Mouse (Mus musculus) monocyte, adult 2 months (primary cell): ENCODE results near the gene S100z.

Source experiments
- DNase-seq, 2 experiments: peaks; one replicate each; pipeline ENCODE4 v3.0.0; 2022; ENCODE audit warnings: low spot score in 2 of 2, low read depth in 1 of 2

S100z gene

DNA sequence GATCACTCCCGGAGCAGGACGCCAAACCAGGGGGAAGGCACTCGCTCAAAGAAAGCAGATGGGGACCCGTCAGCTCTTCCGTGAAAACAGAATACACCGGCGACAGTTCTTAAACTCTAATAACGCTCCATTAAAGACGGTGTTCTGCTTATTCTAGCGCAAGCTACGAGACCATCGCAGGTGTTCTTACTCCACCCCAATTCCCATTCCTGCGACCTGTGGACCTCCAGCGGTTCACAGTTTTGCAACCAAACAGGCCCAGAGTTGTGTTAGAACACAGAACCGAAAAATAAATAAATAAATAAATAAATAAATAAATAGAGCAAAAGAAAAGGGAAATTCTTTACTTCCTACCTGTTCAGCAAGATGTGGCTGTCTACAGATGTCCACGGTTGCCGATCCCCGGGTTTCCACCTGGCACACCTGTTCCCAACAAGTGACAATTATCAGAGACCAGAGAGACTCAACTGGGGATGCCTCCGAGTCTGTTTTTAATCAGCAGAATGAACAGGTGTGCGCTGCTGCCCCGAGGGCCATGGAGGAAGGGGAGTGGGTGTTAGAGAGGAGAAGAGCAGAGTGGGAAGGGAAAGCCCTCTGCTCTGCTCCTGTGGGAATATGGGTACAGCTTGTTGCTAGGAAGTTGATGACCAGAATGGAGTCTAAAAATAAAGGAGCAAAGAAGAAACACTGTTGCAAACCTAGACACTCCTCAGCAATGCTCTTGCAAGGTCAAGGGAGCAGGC is at the start of gene S100z:
Gene S100z (minus strand): TSS at position 51 of the 743 bp plus-strand sequence.
- no peak for DNase-seq

GRCm38 (mm10) chr13:95524674-95525491 is 46.4 kb upstream of the S100z start, which contains the start of gene F2rl1:
Gene F2rl1 (minus strand): TSS chr13:95525227.
- DNase-seq, result no peak

- no peak for DNase-seq
Measured at GRCm38 (mm10) chr13:95524424-95524673, 45.8 kb upstream of the S100z start.

DNA sequence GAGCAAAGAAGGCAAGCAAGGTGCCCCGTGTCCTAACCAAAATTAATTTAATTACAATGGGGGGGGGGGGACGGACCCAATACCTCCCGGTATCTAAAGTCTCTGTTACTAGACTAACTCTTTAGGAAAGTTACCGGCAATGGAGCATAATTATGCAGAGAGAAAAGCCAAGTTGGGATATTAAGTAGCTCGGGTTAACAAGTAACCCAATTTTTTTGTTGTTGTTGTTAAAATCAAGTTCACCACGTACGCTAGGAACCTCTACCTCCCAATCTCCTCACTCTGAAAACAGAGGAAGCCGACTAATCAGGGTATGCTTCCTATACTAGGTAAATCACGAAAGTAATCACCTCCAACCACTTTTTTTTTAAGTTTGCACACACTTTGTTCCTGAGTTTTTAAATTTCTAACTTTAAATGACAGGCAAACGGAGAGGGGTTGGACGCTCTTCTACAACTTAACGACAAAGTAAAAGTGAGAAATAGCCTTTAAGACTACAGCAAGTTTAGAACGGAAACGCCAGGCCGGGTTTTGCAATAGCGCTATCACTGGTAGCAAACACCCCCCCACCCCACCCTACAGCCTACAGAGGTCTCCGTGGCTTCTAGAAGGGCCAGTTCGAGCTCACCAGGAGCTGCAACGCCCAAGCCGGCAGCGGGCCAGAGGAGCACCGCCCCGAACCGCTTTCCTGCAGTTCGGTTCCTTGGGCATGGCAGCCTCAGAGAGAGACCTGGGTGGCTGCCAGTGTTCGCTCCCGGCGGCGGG is 45.3 kb upstream of the S100z start:
- no peak for DNase-seq

DNA sequence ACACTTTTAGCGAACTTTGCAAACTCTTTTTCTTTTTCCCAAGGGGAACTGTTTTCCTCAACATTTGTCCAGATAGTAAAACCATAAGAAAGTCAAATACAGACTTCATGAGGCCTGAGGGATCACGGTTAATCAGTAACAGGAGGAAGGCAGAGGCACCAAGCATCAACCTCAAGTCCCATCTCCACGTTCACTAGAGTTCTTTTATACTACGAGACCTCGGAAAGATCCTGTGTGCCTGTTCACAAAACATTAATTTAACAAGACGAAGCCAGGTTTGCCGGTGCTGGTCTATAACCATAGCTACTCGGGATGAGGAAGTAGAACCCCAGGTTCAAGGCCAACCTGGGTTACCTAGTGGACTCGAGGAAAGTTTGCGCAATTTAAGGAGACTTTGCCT is 43.7 kb upstream of the S100z start:
- DNase-seq, result no peak

GRCm38 (mm10) chr13:95521029-95521428 is 42.5 kb upstream of the S100z start:
- no peak for DNase-seq

- no peak for DNase-seq
Measured at GRCm38 (mm10) chr13:95514756-95515155, 36.2 kb upstream of the S100z start.

GRCm38 (mm10) chr13:95510054-95510453 is 31.5 kb upstream of the S100z start:
- no peak for DNase-seq

DNA sequence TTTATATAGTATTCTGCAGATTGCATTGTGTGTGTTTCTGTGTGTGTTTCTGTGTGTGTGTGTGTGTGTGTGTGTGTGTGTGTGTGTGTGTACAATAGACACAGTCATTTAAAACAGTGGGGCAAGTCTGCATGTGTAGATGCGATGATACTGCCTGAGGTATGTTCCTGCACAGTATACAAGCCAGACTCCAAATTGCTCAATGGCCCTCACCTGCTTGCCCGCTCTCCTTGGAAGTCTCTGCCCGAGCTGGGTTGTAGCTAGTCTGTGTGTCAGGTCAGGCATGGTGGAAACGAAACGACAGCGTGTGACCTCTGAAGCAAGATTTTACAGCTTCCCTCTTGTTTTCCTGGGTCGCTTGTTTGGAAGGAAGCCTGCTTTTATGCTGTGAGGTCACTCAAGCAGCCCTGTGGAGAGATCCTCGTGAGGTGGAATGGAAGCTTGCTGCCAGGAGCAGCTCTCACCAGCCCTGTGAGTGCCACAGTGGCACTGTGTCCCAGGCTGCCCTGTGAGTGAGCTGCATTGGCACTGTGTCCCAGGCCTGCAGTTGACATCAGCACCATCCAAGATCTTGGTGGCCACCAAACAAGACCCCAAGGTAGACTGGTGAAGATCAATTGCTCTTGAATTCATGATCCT is 24.9 kb upstream of the S100z start:
- DNase-seq, result no peak

GRCm38 (mm10) chr13:95496601-95497000 is 18.1 kb upstream of the S100z start:
- DNase-seq, result no peak

DNA sequence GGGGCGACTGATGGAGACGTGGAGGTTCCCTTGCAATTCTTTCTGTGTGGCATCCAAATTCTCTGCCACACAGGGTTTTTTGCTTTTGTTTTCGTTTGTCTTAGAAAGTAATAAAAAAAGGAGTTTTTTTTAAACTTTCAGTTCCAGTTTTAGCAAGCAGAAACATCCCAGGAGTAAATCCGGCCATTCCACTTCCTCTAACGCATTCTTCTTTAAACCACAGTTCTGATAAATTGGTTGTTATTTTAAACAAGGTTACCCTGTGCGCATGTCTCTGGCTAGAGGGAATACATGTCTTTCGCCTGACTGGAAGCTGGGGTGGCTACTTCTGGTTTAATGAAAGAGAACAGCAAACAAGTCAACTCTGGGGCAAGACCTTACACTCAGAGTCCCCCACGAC is 16.3 kb upstream of the S100z start:
- peak in 1 of 2 experiments; percentile 14 for DNase-seq

GRCm38 (mm10) chr13:95493296-95493695 is 14.8 kb upstream of the S100z start:
- no peak for DNase-seq

DNA sequence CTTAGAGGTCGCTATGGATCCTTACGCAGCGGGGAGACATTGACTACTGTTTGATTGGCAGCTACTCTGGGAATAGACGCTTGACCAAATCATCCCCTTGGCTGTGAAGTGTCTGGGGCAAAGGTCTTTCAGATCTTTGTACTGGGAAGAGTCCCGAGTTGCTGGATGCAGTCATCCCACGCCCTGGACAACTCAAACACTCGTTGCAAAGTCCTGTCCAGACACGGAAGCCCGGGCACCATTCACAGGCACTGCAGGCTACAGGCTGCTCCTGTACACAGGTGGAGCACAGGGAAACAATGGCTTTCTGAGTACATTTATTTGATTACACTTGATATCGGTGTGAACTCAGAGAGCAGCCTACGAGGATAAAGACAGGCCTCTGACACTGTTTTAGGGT is 12.8 kb upstream of the S100z start:
- no peak for DNase-seq

DNA sequence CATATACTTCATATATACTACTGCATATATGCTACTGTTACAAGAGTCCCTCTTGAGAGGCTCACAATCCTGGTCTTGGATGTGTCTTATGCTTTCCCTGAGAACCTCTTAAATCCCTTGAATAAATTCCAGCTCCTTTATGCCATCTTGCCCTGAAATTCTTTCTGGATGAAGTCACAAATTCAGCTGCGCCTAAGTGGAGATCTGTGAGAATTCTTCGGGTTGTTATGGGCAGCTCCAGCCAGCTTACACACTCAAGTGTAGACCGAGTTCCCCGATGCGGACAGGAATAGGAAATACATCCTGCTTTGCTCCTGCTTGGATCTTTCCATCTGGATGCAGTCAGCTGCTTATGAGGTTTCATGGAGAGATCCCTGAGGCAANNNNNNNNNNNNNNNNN is 6.1 kb upstream of the S100z start:
- DNase-seq, result no peak

DNA sequence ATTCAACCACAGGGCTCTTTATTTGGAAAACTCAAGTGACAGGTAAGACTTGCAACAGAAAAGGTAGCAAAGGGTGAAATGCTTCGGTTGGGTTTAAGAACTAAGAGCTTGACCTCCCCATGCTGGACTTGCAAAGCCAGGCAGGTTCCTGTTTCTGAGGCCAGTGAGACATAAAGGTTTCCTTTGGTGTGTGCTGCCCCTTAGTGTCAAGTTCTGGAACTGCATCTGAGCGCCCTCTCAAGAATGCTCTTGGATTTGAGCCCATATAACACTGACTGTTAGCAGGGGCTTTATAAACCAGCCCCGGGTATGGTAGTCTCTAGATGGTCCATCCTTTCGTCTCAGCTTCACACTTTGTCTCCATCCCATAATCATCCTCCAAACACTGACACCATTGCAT is 2.9 kb upstream of the S100z start:
- DNase-seq, result peak; percentile 27 to 61

- DNase-seq, result no peak
Measured at GRCm38 (mm10) chr13:95477173-95477572, 1.3 kb downstream of the S100z start.

DNA sequence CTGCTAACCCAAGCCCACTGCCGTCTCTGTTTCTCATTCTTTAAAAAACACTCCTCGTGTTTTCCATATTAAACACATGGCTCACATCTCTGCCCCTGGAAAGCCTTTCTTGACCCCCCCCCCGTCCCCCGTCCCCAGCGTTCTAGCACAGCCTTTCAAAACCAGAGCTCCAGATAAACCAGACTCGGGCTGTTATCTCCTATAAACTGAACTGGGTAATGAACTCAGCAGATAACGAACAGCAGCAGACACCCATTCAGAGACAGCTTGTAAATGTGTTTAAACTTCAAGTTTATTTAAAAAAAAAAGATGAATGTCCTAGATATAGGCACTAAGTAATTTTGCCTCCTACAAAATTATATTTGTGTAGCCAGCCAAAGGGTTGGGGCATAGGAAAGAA is 3.4 kb downstream of the S100z start:
- DNase-seq, result no peak

DNA sequence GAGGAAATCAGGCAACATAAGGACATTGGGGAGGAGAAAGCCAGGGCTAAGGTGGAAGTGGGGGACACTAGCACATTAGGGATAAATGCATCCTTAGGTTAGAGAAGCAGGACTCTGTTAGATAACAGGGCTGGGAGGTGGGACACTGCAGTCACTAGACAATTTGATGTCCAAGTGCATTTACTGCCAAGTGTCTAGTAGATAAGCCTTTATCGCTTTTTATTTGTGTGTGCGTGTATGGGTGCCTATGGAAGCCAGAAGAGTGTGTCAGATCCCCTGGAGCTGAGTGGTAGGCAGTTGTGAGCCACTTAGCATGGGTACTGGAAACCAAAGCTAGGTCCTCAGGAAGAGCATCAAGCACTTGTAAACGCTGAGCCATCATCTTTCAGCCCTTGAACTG is 4.2 kb downstream of the S100z start:
- no peak for DNase-seq

- DNase-seq, result no peak
Measured at GRCm38 (mm10) chr13:95470970-95471369, 7.6 kb downstream of the S100z start.

- no peak for DNase-seq
Measured at GRCm38 (mm10) chr13:95451529-95451928, 27.0 kb downstream of the S100z start.

DNA sequence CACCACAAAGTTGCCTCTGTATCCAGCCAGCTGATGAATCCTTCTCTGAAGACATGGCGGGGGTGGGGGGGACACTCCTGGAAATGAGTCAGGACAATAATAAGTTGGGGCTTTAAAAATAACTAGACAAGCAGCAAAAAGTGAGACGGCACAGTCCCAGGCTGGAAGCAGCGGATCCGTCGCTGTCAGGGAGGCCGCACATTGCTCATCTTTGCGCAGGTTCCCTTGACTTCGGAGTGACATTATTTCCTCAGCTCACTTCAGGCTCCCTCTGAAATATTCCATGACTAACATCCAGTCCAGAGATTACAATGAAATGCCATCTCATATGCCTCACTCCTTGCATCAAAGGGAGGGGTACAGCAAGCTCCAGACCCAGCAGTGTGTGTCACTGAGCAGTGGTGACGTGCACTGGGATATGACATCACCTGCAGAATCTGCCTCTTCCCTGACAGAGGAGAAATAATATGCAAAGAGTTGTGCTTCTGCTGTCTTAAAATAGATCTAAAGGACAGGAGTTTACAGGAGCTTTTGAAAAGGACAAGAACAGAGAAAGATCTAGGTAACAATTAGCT is 27.8 kb downstream of the S100z start:
- no peak for DNase-seq
